Mouse (Mus musculus) forebrain, embryonic 10.5 days (tissue): ENCODE measurements around the gene Ptprk. TPM values are rescaled to one million over a fixed set of nuclear protein-coding genes. Genes with fewer than 3 reads are reported as not detected.
A peak's percentile ranks its signal among the peaks of the same experiment; 100 is the strongest.

Experiments
- DNase-seq: peaks from one replicate; pipeline ENCODE4 v3.0.0-alpha.2; 2017; ENCODE audit warnings: low spot score; ENCODE audit errors: extremely low spot score
- H3K27ac ChIP-seq: fragments of 300-500 bp; sonication (generic); 2 replicates; pipeline ENCODE4 v1.5.1; 2016; ENCODE audit warnings: mild to moderate bottlenecking
- H3K27me3 ChIP-seq: fragments of 300-500 bp; sonication (generic); 2 replicates; pipeline ENCODE4 v1.6.1; 2016; ENCODE audit warnings: mild to moderate bottlenecking; ENCODE audit not compliant: poor library complexity, severe bottlenecking
- H3K36me3 ChIP-seq: fragments of 300-500 bp; sonication (generic); replicated peaks from 2 replicates; pipeline ENCODE4 v1.6.1; 2016; ENCODE audit warnings: mild to moderate bottlenecking, moderate library complexity
- H3K4me1 ChIP-seq: fragments of 300-500 bp; sonication (generic); 2 replicates; pipeline ENCODE4 v1.6.1; 2016
- H3K4me3 ChIP-seq: fragments of 300-500 bp; sonication (generic); 2 replicates; pipeline ENCODE4 v1.5.1; 2016; ENCODE audit warnings: mild to moderate bottlenecking, moderate library complexity
- H3K9me3 ChIP-seq: fragments of 300-500 bp; sonication (generic); 2 replicates; pipeline ENCODE4 v1.6.1; 2016; ENCODE audit warnings: mild to moderate bottlenecking, moderate library complexity
- whole genome bisulfite sequencing: fragments of 180-500 bp; shearing (Covaris S2); methylation state at CpG from one replicate; pipeline ENCODE4 v1.1.7; 2016; 5-methylcytosine and 5-hydroxymethylcytosine counted together
- polyA plus RNA-seq: library from polyadenylated mRNA; unstranded; fragments of >200 nt; fragmentation: Nextera tagmentation; extraction: Ambion mirVana; gene quantifications from 2 replicates; pipeline ENCODE4 v1.2.1, GENCODE M21; 2016

Ptprk gene
- polyA plus RNA-seq, 1 experiment from 2014 or later: 37.3 TPM

- Histone ChIP-seq H3K27me3 (no peaks in the 10 kb centered on the region), H3K4me3 (no peak overlapping the region), H3K4me1 (peaks cover 14% of the 10 kb centered on the region), H3K27ac (no peak overlapping the region), H3K36me3 (no peaks in the 10 kb centered on the region), H3K9me3 (no peaks in the 10 kb centered on the region)
- DNase-seq: no peak
Measured at GRCm38 (mm10) chr10:28425371-28425770, 350.8 kb downstream of the Ptprk start.

GRCm38 (mm10) chr10:28436084-28436483, 361.5 kb downstream of the Ptprk start:
- no peaks in the 10 kb centered on the region for H3K36me3 ChIP-seq
- no peak for DNase-seq
- H3K4me3 ChIP-seq: no peak overlapping the region
- no peak overlapping the region for H3K27ac ChIP-seq
- H3K9me3 ChIP-seq: no peaks in the 10 kb centered on the region
- H3K4me1 ChIP-seq: no peaks in the 10 kb centered on the region
- no peaks in the 10 kb centered on the region for H3K27me3 ChIP-seq
- WGBS: 93% methylated on average over 1 of the region's 1 CpGs

GRCm38 (mm10) chr10:28449853-28450252, 375.2 kb downstream of the Ptprk start:
- no peaks in the 10 kb centered on the region for H3K9me3 ChIP-seq
- whole genome bisulfite sequencing: 80% methylated on average over 4 of the region's 4 CpGs
- no peak overlapping the region for H3K27ac ChIP-seq
- H3K4me3 ChIP-seq: no peak overlapping the region
- peaks cover 7% of the 10 kb centered on the region for H3K4me1 ChIP-seq
- no peaks in the 10 kb centered on the region for H3K27me3 ChIP-seq
- DNase-seq: no peak
- H3K36me3 ChIP-seq: no peaks in the 10 kb centered on the region

DNA sequence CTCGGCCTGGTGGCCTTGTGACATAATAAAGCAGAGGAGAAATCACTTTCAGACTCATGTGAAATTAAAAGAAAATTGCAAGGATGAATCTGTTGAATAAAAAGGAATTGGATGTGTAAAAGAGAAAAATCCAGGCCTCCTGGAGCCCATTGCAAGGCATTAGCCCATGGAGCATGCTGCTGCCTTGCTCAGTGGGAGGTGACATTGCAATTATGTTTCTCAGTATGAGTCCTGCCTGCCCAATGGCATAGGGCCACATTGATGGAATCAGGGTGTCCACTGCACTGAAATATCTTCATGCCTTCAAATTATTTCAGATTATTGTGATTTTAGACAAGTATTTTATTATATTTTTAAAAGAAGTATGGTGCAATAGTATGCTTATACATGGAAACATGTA, 376.0 kb downstream of the Ptprk start:
- no peaks in the 10 kb centered on the region for H3K27me3 ChIP-seq
- DNase-seq: no peak
- 69% methylated on average over 1 of the region's 1 CpGs for WGBS

DNA sequence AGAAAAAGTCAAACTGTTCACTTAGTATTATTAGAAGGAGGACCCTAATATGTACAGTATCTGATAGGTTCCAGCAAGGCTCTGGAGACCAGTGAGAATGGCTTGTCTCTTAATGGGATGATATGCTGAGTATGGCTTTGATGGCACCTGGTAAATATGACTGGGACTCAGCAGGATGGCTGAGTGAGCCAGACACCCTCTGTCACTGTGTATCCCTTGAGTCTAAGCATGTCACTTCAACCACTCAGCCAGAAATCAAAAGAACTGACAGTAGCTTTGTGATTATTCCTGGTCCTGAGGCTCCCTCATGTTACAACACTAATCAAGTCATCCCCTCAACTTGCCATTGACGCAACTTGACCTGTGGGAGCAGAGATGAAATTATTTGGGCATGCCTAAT, 383.4 kb downstream of the Ptprk start:
- Histone ChIP-seq H3K36me3 (no peaks in the 10 kb centered on the region), H3K4me1 (no peaks in the 10 kb centered on the region), H3K27ac (no peak overlapping the region), H3K27me3 (no peaks in the 10 kb centered on the region), H3K9me3 (no peaks in the 10 kb centered on the region), H3K4me3 (no peak overlapping the region)
- 90% methylated on average over 1 of the region's 1 CpGs for WGBS
- DNase-seq: no peak

More for the DNA sequence above, 376.0 kb downstream of the Ptprk start:
- Histone ChIP-seq H3K27ac (no peak overlapping the region), H3K9me3 (no peaks in the 10 kb centered on the region), H3K36me3 (no peaks in the 10 kb centered on the region), H3K4me1 (peaks cover 7% of the 10 kb centered on the region), H3K4me3 (no peak overlapping the region)

DNA sequence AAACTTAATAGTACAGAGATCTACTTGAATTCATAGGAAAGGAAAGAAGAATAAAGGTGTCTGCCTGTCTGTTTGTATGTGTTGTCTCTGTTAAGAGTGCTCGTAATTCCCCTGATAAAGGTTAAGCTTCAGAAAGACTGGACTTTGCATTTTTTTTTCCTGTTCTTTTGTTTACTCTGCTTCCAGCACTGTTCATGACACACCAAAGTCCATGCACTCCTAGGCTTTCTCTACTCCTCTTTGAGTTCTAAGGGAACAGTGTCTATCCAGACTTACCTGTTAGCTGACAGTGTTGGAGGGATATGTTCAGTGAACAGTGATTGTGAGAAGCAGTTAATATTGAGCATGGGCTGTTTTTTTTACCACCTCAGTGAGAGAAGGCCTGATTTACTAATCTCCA, 385.3 kb downstream of the Ptprk start:
- WGBS: 85% methylated on average over 1 of the region's 1 CpGs
- H3K4me1 ChIP-seq: no peaks in the 10 kb centered on the region
- no peak overlapping the region for H3K4me3 ChIP-seq
- no peak for DNase-seq
- no peaks in the 10 kb centered on the region for H3K9me3 ChIP-seq
- no peak overlapping the region for H3K27ac ChIP-seq
- H3K27me3 ChIP-seq: no peaks in the 10 kb centered on the region
- H3K36me3 ChIP-seq: no peaks in the 10 kb centered on the region

GRCm38 (mm10) chr10:28463706-28464105, 389.1 kb downstream of the Ptprk start:
- Histone ChIP-seq H3K27me3 (no peaks in the 10 kb centered on the region), H3K27ac (no peak overlapping the region)

DNA sequence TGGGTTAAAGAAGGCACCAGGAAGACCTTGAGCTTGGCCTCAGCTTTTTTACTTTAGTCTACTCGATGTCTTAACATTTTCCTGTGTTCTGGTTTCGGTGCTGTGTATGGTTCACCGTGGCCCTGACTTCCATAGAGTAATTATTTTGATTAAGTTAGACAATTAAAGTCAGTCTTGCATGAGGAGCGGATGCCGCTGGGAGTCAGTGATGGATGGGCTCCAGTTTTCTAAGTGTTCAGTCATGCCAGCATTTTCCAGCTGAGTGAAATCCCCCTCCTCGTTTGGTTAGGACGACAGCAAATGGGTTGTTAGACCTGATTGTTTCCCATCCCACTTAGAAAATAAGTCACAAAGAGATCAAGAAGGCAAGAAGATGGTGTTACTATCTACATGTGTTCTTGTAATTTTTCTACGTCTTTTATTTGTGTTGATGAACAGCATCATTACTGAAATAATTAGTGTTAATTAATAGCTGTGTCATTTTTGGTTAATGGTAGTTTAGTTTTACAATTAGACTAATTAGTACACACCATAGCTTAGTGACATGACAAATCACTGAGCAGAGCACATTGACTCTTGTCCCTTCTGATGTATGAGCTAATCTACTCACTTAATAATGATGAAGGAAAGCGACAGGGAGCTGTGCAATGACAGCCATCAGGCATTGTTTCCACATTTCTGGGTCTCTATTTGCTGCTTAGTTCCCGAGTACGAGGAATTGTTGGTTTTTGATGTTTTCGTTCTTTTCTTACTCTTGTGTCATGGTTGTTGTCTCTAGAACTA, 390.3 kb downstream of the Ptprk start:
- Histone ChIP-seq H3K9me3 (no peaks in the 10 kb centered on the region), H3K27me3 (no peaks in the 10 kb centered on the region), H3K4me3 (no peak overlapping the region), H3K4me1 (no peaks in the 10 kb centered on the region), H3K36me3 (no peaks in the 10 kb centered on the region), H3K27ac (no peak overlapping the region)
- no peak for DNase-seq
- 69% methylated on average over 12 of the region's 12 CpGs for WGBS

More at GRCm38 (mm10) chr10:28463706-28464105, 389.1 kb downstream of the Ptprk start:
- Histone ChIP-seq H3K9me3 (no peaks in the 10 kb centered on the region), H3K36me3 (no peaks in the 10 kb centered on the region), H3K4me3 (no peak overlapping the region), H3K4me1 (no peaks in the 10 kb centered on the region)
- no peak for DNase-seq
- 90% methylated on average over 1 of the region's 1 CpGs for WGBS

- 39% methylated on average over 3 of the region's 3 CpGs for WGBS
- Histone ChIP-seq H3K27ac (no peak overlapping the region), H3K4me1 (no peaks in the 10 kb centered on the region), H3K27me3 (no peaks in the 10 kb centered on the region), H3K9me3 (no peaks in the 10 kb centered on the region), H3K36me3 (no peaks in the 10 kb centered on the region), H3K4me3 (no peak overlapping the region)
- peak; percentile 17 for DNase-seq
Measured at GRCm38 (mm10) chr10:28485574-28485973, 411.0 kb downstream of the Ptprk start.

GRCm38 (mm10) chr10:28491006-28491405, 416.4 kb downstream of the Ptprk start:
- no peaks in the 10 kb centered on the region for H3K9me3 ChIP-seq
- H3K4me1 ChIP-seq: peaks cover 24% of the 10 kb centered on the region
- H3K27ac ChIP-seq: no peak overlapping the region
- H3K36me3 ChIP-seq: 0 out of 2 replicates have a peak, but pooled peaks cover 2% of the 10 kb centered on the region
- 90% methylated on average over 1 of the region's 1 CpGs for WGBS
- no peak for DNase-seq
- H3K4me3 ChIP-seq: no peak overlapping the region
- peaks cover 29% of the 10 kb centered on the region for H3K27me3 ChIP-seq

- no peak for DNase-seq
- no peak overlapping the region for H3K4me3 ChIP-seq
- WGBS: 62% methylated on average over 9 of the region's 9 CpGs
- H3K27ac ChIP-seq: no peak overlapping the region
- 0 out of 2 replicates have a peak, but pooled peaks cover 2% of the 10 kb centered on the region for H3K36me3 ChIP-seq
- peaks cover 24% of the 10 kb centered on the region for H3K4me1 ChIP-seq
- no peaks in the 10 kb centered on the region for H3K9me3 ChIP-seq
- peaks cover 29% of the 10 kb centered on the region for H3K27me3 ChIP-seq
Measured at GRCm38 (mm10) chr10:28492206-28492605, 417.6 kb downstream of the Ptprk start.

DNA sequence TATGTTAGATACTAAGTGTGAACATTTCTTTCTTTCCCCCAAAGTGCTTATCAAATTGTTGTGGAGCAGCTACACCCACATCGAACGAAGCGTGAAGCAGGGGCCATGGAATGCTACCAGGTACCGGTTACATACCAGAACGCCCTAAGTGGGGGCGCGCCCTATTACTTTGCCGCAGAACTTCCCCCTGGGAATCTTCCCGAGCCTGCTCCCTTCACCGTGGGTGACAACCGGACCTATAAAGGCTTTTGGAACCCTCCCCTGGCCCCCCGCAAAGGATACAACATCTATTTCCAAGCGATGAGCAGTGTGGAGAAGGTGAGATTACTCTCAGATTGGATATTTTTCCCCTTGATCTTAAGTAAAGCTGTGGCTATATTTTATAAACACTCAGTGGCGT, 418.2 kb downstream of the Ptprk start:
- Histone ChIP-seq H3K4me3 (peak overlapping the region; percentile 28), H3K36me3 (0 out of 2 replicates have a peak, but pooled peaks cover 2% of the 10 kb centered on the region), H3K9me3 (no peaks in the 10 kb centered on the region), H3K4me1 (peaks cover 24% of the 10 kb centered on the region), H3K27me3 (peaks cover 29% of the 10 kb centered on the region), H3K27ac (peak overlapping the region; percentile 74)
- WGBS: 24% methylated on average over 14 of the region's 14 CpGs
- DNase-seq: peak; percentile 15

DNA sequence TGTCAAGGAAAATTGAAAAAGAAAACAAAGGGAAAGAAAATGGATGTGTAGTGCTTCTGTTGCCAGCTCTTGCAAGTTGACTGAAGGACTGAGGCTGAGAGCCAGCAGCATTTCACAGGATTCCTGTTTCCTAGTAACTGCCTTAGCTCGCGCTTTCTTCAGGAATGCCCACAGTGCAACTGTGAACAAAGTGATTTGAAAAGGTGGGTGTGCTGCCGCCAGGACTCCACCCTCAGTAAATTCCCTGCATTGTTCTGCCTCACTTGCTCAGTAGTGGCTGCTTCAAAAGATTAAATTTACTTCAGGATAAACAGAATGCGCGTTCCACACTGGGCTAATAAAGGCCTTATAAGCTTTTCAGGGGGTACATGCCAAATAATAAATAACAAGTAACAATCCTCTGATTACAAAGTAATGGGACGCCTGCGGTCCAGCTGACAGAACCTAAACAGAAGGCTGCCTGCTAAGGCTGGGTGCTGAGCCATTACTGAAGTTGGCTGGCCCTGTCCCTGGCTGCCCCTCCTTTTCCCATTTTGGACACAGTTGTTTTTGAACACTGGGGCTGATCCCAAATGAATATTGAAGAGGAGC, 418.7 kb downstream of the Ptprk start:
- Histone ChIP-seq H3K36me3 (0 out of 2 replicates have a peak, but pooled peaks cover 2% of the 10 kb centered on the region), H3K27ac (peak overlapping the region; percentile 74), H3K4me3 (peak overlapping the region; percentile 28; the same call in 1 of the 2 replicates), H3K9me3 (no peaks in the 10 kb centered on the region), H3K4me1 (peaks cover 24% of the 10 kb centered on the region), H3K27me3 (peaks cover 29% of the 10 kb centered on the region)
- WGBS: 18% methylated on average over 7 of the region's 7 CpGs
- DNase-seq: peak; percentile 48
